Mouse (Mus musculus): ENCODE measurements around the gene Cyp21a1.
"Not testable (repeated sequence)": the region's sequence is repeated elsewhere in the genome, so short reads cannot be mapped to it uniquely, and the experiment has no call there.

DNA sequence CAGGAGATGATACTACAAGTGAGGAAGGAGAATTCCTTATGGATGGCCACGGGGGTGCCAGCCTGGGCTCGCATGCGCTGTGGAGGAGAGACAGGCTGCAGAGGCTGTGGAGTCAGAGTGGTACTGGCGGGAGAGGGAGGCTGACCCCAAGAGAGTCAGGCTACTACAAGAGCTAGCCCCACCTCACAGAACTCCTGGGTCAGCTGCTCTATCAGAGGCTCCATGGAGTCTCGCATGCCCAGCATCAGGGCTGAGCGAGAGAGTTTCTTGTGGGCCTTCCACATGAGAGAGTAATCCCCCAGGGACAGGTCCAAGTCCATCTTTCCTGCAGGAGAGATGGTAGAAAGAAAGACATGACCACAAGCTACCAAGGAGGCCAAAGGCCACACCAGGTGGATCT, 994 bp downstream of the Cyp21a1 start:
- not testable (repeated sequence) for TF ChIP-seq POLR2A (IDR thresholded peaks at IDR 0.05; ENCODE audit: insufficient read depth, low read depth, low read length); CTCF (IDR thresholded peaks at IDR 0.05); EP300 (IDR thresholded peaks at IDR 0.05; ENCODE audit: insufficient read depth, low read depth, low read length)
